Mouse (Mus musculus) midbrain, embryonic 16.5 days (tissue): ENCODE measurements around the gene Vmn1r83. TPM values are rescaled to one million over a fixed set of nuclear protein-coding genes. Genes with fewer than 3 reads are reported as not detected.

ENCODE experiments used
- ATAC-seq: fragments of 200-750 bp; cut with Nextera tagmentation; 2 replicates; pipeline ENCODE4 v1.8.0; 2017; ENCODE audit warnings: moderate TSS enrichment
- H3K27ac ChIP-seq: fragments of 300-500 bp; sonication (generic); 2 replicates; pipeline ENCODE4 v1.5.1; 2014; ENCODE audit warnings: mild to moderate bottlenecking, low read length, mixed read lengths
- H3K27me3 ChIP-seq: fragments of 300-500 bp; sonication (generic); 2 replicates; pipeline ENCODE4 v1.6.1; 2014; ENCODE audit warnings: low read depth, low read length, mixed read lengths; ENCODE audit not compliant: control insufficient read depth, insufficient read depth
- H3K36me3 ChIP-seq: fragments of 300-500 bp; sonication (generic); 2 replicates; pipeline ENCODE4 v1.6.1; 2014; ENCODE audit warnings: mild to moderate bottlenecking, low read length, moderate library complexity, mixed read lengths; ENCODE audit not compliant: control insufficient read depth, insufficient read depth
- H3K4me1 ChIP-seq: fragments of 300-500 bp; sonication (generic); 2 replicates; pipeline ENCODE4 v1.6.1; 2014; ENCODE audit warnings: mild to moderate bottlenecking, low read length, mixed read lengths; ENCODE audit not compliant: control insufficient read depth, insufficient read depth
- H3K4me2 ChIP-seq: fragments of 300-500 bp; sonication (generic); 2 replicates; pipeline ENCODE4 v1.6.1; 2014; ENCODE audit warnings: mild to moderate bottlenecking, low read length, mixed read lengths
- H3K4me3 ChIP-seq: fragments of 300-500 bp; sonication (generic); 2 replicates; pipeline ENCODE4 v1.5.1; 2014; ENCODE audit warnings: low read depth, mild to moderate bottlenecking, low read length, moderate library complexity, mixed read lengths
- H3K9ac ChIP-seq: fragments of 300-500 bp; sonication (generic); 2 replicates; pipeline ENCODE4 v1.6.1; 2014; ENCODE audit warnings: low read depth, low read length, mixed read lengths
- H3K9me3 ChIP-seq: fragments of 300-500 bp; sonication (generic); replicated peaks from 2 replicates; pipeline ENCODE4 v1.6.1; 2014; ENCODE audit warnings: mild to moderate bottlenecking, low read length, mixed read lengths; ENCODE audit not compliant: control insufficient read depth, poor library complexity, severe bottlenecking
- WGBS: fragments of 180-500 bp; shearing (Covaris S2); extraction: QIAGEN DNeasy Blood & Tissue Kit; methylation state at CpG from one replicate; pipeline ENCODE4 v1.1.7; 2014; 5-methylcytosine and 5-hydroxymethylcytosine counted together
- microRNA-seq: library from miRNA; unstranded; fragments of <30 nt; microRNA quantifications from one replicate; pipeline ENCODE4, GENCODE M21; 2017
- polyA plus RNA-seq: library from polyadenylated mRNA; unstranded; fragments of >200 nt; fragmentation: Nextera tagmentation; extraction: Ambion mirVana; gene quantifications from 2 replicates; pipeline ENCODE4 v1.2.1, GENCODE M21; 2015

Vmn1r83 gene
- not detected in 2 replicates for polyA plus RNA-seq

- ATAC-seq: no peak
- no peaks in the 10 kb centered on the region for H3K4me1 ChIP-seq
- peaks cover 16% of the 10 kb centered on the region; the same call in 1 of the 2 replicates for H3K9me3 ChIP-seq
- H3K27ac ChIP-seq: no peak within 1 kb of the TSS
- no peak within 1 kb of the TSS for H3K4me2 ChIP-seq
- H3K9ac ChIP-seq: no peak within 1 kb of the TSS
- no peaks in the 10 kb centered on the region for H3K36me3 ChIP-seq
- WGBS: 83% methylated on average over 2 of the region's 2 CpGs
- H3K27me3 ChIP-seq: no peaks in the 10 kb centered on the region
- H3K4me3 ChIP-seq: no peak within 1 kb of the TSS
Observed at GRCm38 (mm10) chr7:12329381-12329780, at the start of gene Vmn1r83. Gene Vmn1r83, minus strand, starts transcription at chr7:12329481.

GRCm38 (mm10) chr7:12369173-12369572 is 39.9 kb upstream of the Vmn1r83 start, which contains the start of gene Vmn1r84:
Gene Vmn1r84, minus strand, starts transcription at chr7:12369273.
- Histone ChIP-seq H3K4me3 (no peak within 1 kb of the TSS), H3K27ac (no peak within 1 kb of the TSS), H3K9ac (no peak within 1 kb of the TSS), H3K4me2 (no peak within 1 kb of the TSS), H3K4me1 (no peaks in the 10 kb centered on the region), H3K9me3 (peaks cover 5% of the 10 kb centered on the region), H3K27me3 (no peaks in the 10 kb centered on the region), H3K36me3 (no peaks in the 10 kb centered on the region)
- ATAC-seq: no peak
- WGBS: 59% methylated on average over 1 of the region's 1 CpGs

GRCm38 (mm10) chr7:12300130-12300529 is 29.2 kb downstream of the Vmn1r83 start, which contains the start of gene Vmn1r82:
Gene Vmn1r82, plus strand, starts transcription at chr7:12300430.
- Histone ChIP-seq H3K9ac (no peak within 1 kb of the TSS), H3K4me3 (no peak within 1 kb of the TSS), H3K27ac (no peak within 1 kb of the TSS), H3K4me2 (no peak within 1 kb of the TSS), H3K9me3 (peaks cover 6% of the 10 kb centered on the region), H3K4me1 (no peaks in the 10 kb centered on the region), H3K27me3 (no peaks in the 10 kb centered on the region), H3K36me3 (no peaks in the 10 kb centered on the region)
- 49% methylated on average over 2 of the region's 2 CpGs for WGBS
- ATAC-seq: no peak

Small RNA genes within 50 kb of the gene (microRNA-seq; reads per million reads assigned to microRNA genes)
- not detected for gene Gm23521

Other genes starting within 250 kb of the Vmn1r83 start
- gene Vmn1r78, start 179.2 kb downstream of the Vmn1r83 start, polyA plus RNA-seq: not detected in 2 replicates
- gene Vmn1r79, start 158.2 kb downstream of the Vmn1r83 start, polyA plus RNA-seq: not detected in 2 replicates
- not detected in 2 replicates for gene Vmn1r80, start 140.2 kb downstream of the Vmn1r83 start, polyA plus RNA-seq
- not detected in 2 replicates for gene Vmn1r81, start 61.2 kb downstream of the Vmn1r83 start, polyA plus RNA-seq
- not detected in 2 replicates for gene Vmn1r82, start 29.1 kb downstream of the Vmn1r83 start, polyA plus RNA-seq
- not detected in 2 replicates for gene Vmn1r84, start 39.8 kb upstream of the Vmn1r83 start, polyA plus RNA-seq
- 12.2 and 13.0 TPM in 2 replicates for gene Zfp551, start 93.3 kb upstream of the Vmn1r83 start, polyA plus RNA-seq
- gene Zfp606, start 148.8 kb upstream of the Vmn1r83 start, polyA plus RNA-seq: 45.6 and 50.9 TPM in 2 replicates
- gene 2900092C05Rik, start 183.0 kb upstream of the Vmn1r83 start, polyA plus RNA-seq: not detected in 2 replicates